Mouse (Mus musculus): Measurements from ENCODE around the gene Armc8. TPM values are rescaled to one million over a fixed set of nuclear protein-coding genes. Genes with fewer than 3 reads are reported as not detected.

Gene Armc8
- total and polyA plus RNA-seq, 2 experiments: 3.8 to 12.1 TPM

- Histone ChIP-seq H3K79me2 (ENCODE audit: control insufficient read depth, insufficient read depth, low read length) (no peaks in the 10 kb centered on the region), H3K4me3 (ENCODE audit: insufficient read depth, low read depth, low read length) (no peak overlapping the region), H3K27ac (replicated peaks; ENCODE audit: insufficient read depth, low read depth, low read length) (no peak overlapping the region), H3K27me3 (ENCODE audit: control insufficient read depth, insufficient read depth, low read length) (no peaks in the 10 kb centered on the region), H3K9ac (ENCODE audit: low read depth, low read length) (no peak overlapping the region), H3K4me1 (ENCODE audit: control insufficient read depth, insufficient read depth, low read length) (no peaks in the 10 kb centered on the region), H3K36me3 (ENCODE audit: control insufficient read depth, insufficient read depth, low read length) (no peaks in the 10 kb centered on the region)
- no peak for DNase-seq (ENCODE audit: extremely low read depth, low read depth, low spot score)
- TF ChIP-seq POLR2A (IDR thresholded peaks at IDR 0.05; ENCODE audit: extremely low read depth, insufficient read depth, low read length): no peak
- TF ChIP-seq CTCF (IDR thresholded peaks at IDR 0.05; ENCODE audit: low read depth, low read length): no peak
- WGBS: 89% methylated on average over 3 of the region's 3 CpGs
These were observed 138.9 kb downstream of the Armc8 start for GRCm38 (mm10) chr9:99429845-99430244.

- no peaks in the 10 kb centered on the region for H3K4me1 ChIP-seq (ENCODE audit: control insufficient read depth, insufficient read depth, low read length)
- no peak for DNase-seq (ENCODE audit: extremely low read depth, low read depth, low spot score)
- H3K9ac ChIP-seq (ENCODE audit: low read depth, low read length): no peak overlapping the region
- H3K36me3 ChIP-seq (ENCODE audit: control insufficient read depth, insufficient read depth, low read length): no peaks in the 10 kb centered on the region
- H3K27ac ChIP-seq (replicated peaks; ENCODE audit: insufficient read depth, low read depth, low read length): no peak overlapping the region
- 79% methylated on average over 11 of the region's 11 CpGs for WGBS
- no peaks in the 10 kb centered on the region for H3K27me3 ChIP-seq (ENCODE audit: control insufficient read depth, insufficient read depth, low read length)
- H3K79me2 ChIP-seq (ENCODE audit: control insufficient read depth, insufficient read depth, low read length): no peaks in the 10 kb centered on the region
- TF ChIP-seq CTCF (IDR thresholded peaks at IDR 0.05; ENCODE audit: low read depth, low read length) (no peak), POLR2A (IDR thresholded peaks at IDR 0.05; ENCODE audit: extremely low read depth, insufficient read depth, low read length) (no peak)
- no peak overlapping the region for H3K4me3 ChIP-seq (ENCODE audit: insufficient read depth, low read depth, low read length)
These were observed 139.9 kb downstream of the Armc8 start for GRCm38 (mm10) chr9:99428601-99429331.

Other genes with a start within 250 kb of the Armc8 start
- gene Esyt3, start 210.3 kb downstream of the Armc8 start, total RNA-seq (2014; rRNA removed): under 0.01 TPM in 1 of 2 replicates, not detected in the other
- 0.06 and 0.11 TPM in 2 replicates for gene Esyt3, start 210.3 kb downstream of the Armc8 start, polyA plus RNA-seq (2012; rRNA removed)
- 1.3 and 2.9 TPM in 2 replicates for gene Mras, start 131.5 kb downstream of the Armc8 start, total RNA-seq (2014; rRNA removed)
- gene Mras, start 131.5 kb downstream of the Armc8 start, polyA plus RNA-seq (2012; rRNA removed): 3.5 and 4.1 TPM in 2 replicates
- not detected in 2 replicates for gene Nme9, start 117.4 kb downstream of the Armc8 start, total RNA-seq (2014; rRNA removed)
- not detected in 2 replicates for gene Nme9, start 117.4 kb downstream of the Armc8 start, polyA plus RNA-seq (2012; rRNA removed)
- gene Dbr1, start 6.9 kb upstream of the Armc8 start, total RNA-seq (2014; rRNA removed): 6.9 and 11.5 TPM in 2 replicates
- 5.4 and 7.1 TPM in 2 replicates for gene Dbr1, start 6.9 kb upstream of the Armc8 start, polyA plus RNA-seq (2012; rRNA removed)
- gene A4gnt, start 43.6 kb upstream of the Armc8 start, total RNA-seq (2014; rRNA removed): not detected in 2 replicates
- gene A4gnt, start 43.6 kb upstream of the Armc8 start, polyA plus RNA-seq (2012; rRNA removed): not detected in 2 replicates
- 0.46 and 0.47 TPM in 2 replicates for gene Dzip1l, start 60.6 kb upstream of the Armc8 start, total RNA-seq (2014; rRNA removed)
- 0.20 and 0.22 TPM in 2 replicates for gene Dzip1l, start 60.6 kb upstream of the Armc8 start, polyA plus RNA-seq (2012; rRNA removed)
- gene Cldn18, start 148.4 kb upstream of the Armc8 start, total RNA-seq (2014; rRNA removed): not detected in 2 replicates
- 0.06 TPM in 1 of 2 replicates, not detected in the other for gene Cldn18, start 148.4 kb upstream of the Armc8 start, polyA plus RNA-seq (2012; rRNA removed)

Measured in liver, adult 2 months (tissue).